Mouse (Mus musculus) hindbrain, postnatal 0 days (tissue): ENCODE measurements at regions not wholly inside any gene's neighbourhood (a gene's known extent, or its start where the extent isn't known, plus 50 kb on each side); places are given as distances from the start of the nearest gene placed in this dataset.

Experiments used
- ATAC-seq: fragments of 200-750 bp; cut with Nextera tagmentation; 2 replicates; pipeline ENCODE4 v1.8.0; 2017; ENCODE audit warnings: mild to moderate bottlenecking, moderate TSS enrichment, moderate library complexity
- DNase-seq: peaks from one replicate; pipeline ENCODE4 v3.0.0-alpha.2; 2015; ENCODE audit warnings: low spot score
- H3K27ac ChIP-seq: fragments of 300-500 bp; sonication (generic); 2 replicates; pipeline ENCODE4 v1.5.1; 2014; ENCODE audit warnings: mild to moderate bottlenecking
- H3K27me3 ChIP-seq: fragments of 300-500 bp; sonication (generic); 2 replicates; pipeline ENCODE4 v1.6.1; 2014; ENCODE audit warnings: low read length, mixed read lengths; ENCODE audit not compliant: insufficient read depth
- H3K36me3 ChIP-seq: fragments of 300-500 bp; sonication (generic); 2 replicates; pipeline ENCODE4 v1.6.1; 2014; ENCODE audit warnings: low read length, mixed read lengths; ENCODE audit not compliant: insufficient read depth
- H3K4me1 ChIP-seq: fragments of 300-500 bp; sonication (generic); 2 replicates; pipeline ENCODE4 v1.6.1; 2014; ENCODE audit warnings: antibody characterized with exemption, low read length, mixed read lengths; ENCODE audit not compliant: insufficient read depth
- H3K4me2 ChIP-seq: fragments of 300-500 bp; sonication (generic); 2 replicates; pipeline ENCODE4 v1.6.1; 2014; ENCODE audit warnings: low read depth, mild to moderate bottlenecking, low read length, moderate library complexity, mixed read lengths
- H3K4me3 ChIP-seq: fragments of 300-500 bp; sonication (generic); 2 replicates; pipeline ENCODE4 v1.5.1; 2014; ENCODE audit warnings: low read length
- H3K9ac ChIP-seq: fragments of 300-500 bp; sonication (generic); replicated peaks from 2 replicates; pipeline ENCODE4 v1.6.1; 2014; ENCODE audit warnings: mild to moderate bottlenecking, low read length, moderate library complexity, mixed read lengths
- H3K9me3 ChIP-seq: fragments of 300-500 bp; sonication (generic); 2 replicates; pipeline ENCODE4 v1.6.1; 2016; ENCODE audit warnings: low read length, mixed read lengths
- CTCF ChIP-seq: IDR thresholded peaks from 2 replicates; pipeline ENCODE4 v1.5.1; 2016; ENCODE audit warnings: antibody characterized with exemption, control low read depth, low read depth
- WGBS: fragments of 180-500 bp; shearing (Covaris S2); extraction: QIAGEN DNeasy Blood & Tissue Kit; methylation state at CpG from one replicate; pipeline ENCODE4 v1.1.7; 2014; 5-methylcytosine and 5-hydroxymethylcytosine counted together

DNA sequence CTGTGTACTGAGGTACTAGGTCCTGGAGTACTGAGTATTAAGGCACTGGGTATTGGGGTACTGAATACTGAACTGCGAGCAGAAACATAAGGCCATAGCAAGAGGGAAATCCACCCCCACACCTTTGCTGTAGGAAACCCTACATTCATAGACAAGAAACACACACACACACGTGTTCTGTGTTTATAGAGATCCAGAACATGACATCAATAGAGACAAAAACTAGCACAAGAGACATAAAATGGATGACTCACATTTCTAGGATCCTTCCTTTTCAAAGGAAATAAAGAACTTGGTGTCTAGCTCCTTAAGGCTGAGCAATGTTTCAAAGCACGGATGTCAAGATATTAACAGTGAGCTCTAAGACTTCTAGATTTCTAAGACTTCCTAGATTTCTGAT is 49.9 kb upstream of the Nepro start:
- ATAC-seq, result no peak
- Histone ChIP-seq H3K9ac (no peak overlapping the region), H3K4me1 (0 out of 2 replicates have a peak, but pooled peaks cover 6% of the 10 kb centered on the region), H3K4me3 (no peak overlapping the region), H3K4me2 (no peak overlapping the region), H3K27me3 (no peaks in the 10 kb centered on the region), H3K27ac (no peak overlapping the region), H3K9me3 (no peaks in the 10 kb centered on the region), H3K36me3 (no peaks in the 10 kb centered on the region)
- WGBS, result 94% methylated on average over 3 of the region's 3 CpGs
- TF ChIP-seq CTCF, result no peak
- no peak for DNase-seq

GRCm38 (mm10) chr16:44672422-44672819 is 51.7 kb upstream of the Nepro start:
- H3K9ac ChIP-seq, result no peak overlapping the region
- 0 out of 2 replicates have a peak, but pooled peaks cover 3% of the 10 kb centered on the region for H3K4me1 ChIP-seq
- ATAC-seq (0 out of 2 replicates have a peak, but pooled peaks have one; percentile 49), DNase-seq (no peak)
- peak overlapping the region; percentile 32 for H3K4me2 ChIP-seq
- H3K36me3 ChIP-seq, result no peaks in the 10 kb centered on the region
- peak overlapping the region; percentile 8 for H3K27ac ChIP-seq
- H3K4me3 ChIP-seq, result no peak overlapping the region
- 11% methylated on average over 14 of the region's 14 CpGs for WGBS
- no peaks in the 10 kb centered on the region for H3K27me3 ChIP-seq
- H3K9me3 ChIP-seq, result no peaks in the 10 kb centered on the region
- TF ChIP-seq CTCF, result no peak

GRCm38 (mm10) chr16:44671551-44672421 is 52.3 kb upstream of the Nepro start:
- H3K36me3 ChIP-seq, result no peaks in the 10 kb centered on the region
- H3K4me1 ChIP-seq, result 0 out of 2 replicates have a peak, but pooled peaks cover 3% of the 10 kb centered on the region
- H3K27me3 ChIP-seq, result no peaks in the 10 kb centered on the region
- H3K4me3 ChIP-seq, result no peak overlapping the region
- H3K4me2 ChIP-seq, result no peak overlapping the region; the same call in 1 of the 2 replicates
- no peak overlapping the region for H3K9ac ChIP-seq
- no peaks in the 10 kb centered on the region for H3K9me3 ChIP-seq
- peak; percentile 62 for ATAC-seq
- DNase-seq, result peak; percentile 45
- H3K27ac ChIP-seq, result peak overlapping the region; percentile 69
- TF ChIP-seq CTCF, result no peak
- 17% methylated on average over 22 of the region's 22 CpGs for WGBS

GRCm38 (mm10) chr16:44668061-44668460 is 56.0 kb upstream of the Nepro start:
- Histone ChIP-seq H3K4me3 (no peak overlapping the region), H3K36me3 (no peaks in the 10 kb centered on the region), H3K27ac (no peak overlapping the region), H3K9ac (no peak overlapping the region), H3K9me3 (no peaks in the 10 kb centered on the region), H3K4me1 (peaks cover 8% of the 10 kb centered on the region; the same call in 1 of the 2 replicates), H3K27me3 (no peaks in the 10 kb centered on the region), H3K4me2 (no peak overlapping the region)
- DNase-seq (no peak), ATAC-seq (no peak)
- TF ChIP-seq CTCF, result no peak
- 89% methylated on average over 6 of the region's 6 CpGs for WGBS

GRCm38 (mm10) chr16:44667118-44667517 is 57.0 kb upstream of the Nepro start:
- Histone ChIP-seq H3K4me2 (no peak overlapping the region), H3K9ac (no peak overlapping the region), H3K4me1 (peaks cover 8% of the 10 kb centered on the region; the same call in 1 of the 2 replicates), H3K27ac (0 out of 2 replicates have a peak overlapping the region, but pooled peaks have one; percentile 29), H3K36me3 (no peaks in the 10 kb centered on the region), H3K9me3 (no peaks in the 10 kb centered on the region), H3K4me3 (no peak overlapping the region), H3K27me3 (no peaks in the 10 kb centered on the region)
- ATAC-seq, result no peak
- DNase-seq, result peak; percentile 39
- WGBS, result 44% methylated on average over 6 of the region's 6 CpGs
- TF ChIP-seq CTCF, result no peak

- no peak overlapping the region for H3K4me2 ChIP-seq
- H3K27me3 ChIP-seq, result no peaks in the 10 kb centered on the region
- no peak for TF ChIP-seq CTCF
- H3K36me3 ChIP-seq, result no peaks in the 10 kb centered on the region
- DNase-seq, result peak; percentile 75
- H3K4me1 ChIP-seq, result peaks cover 6% of the 10 kb centered on the region; the same call in 1 of the 2 replicates
- WGBS, result 35% methylated on average over 7 of the region's 7 CpGs
- no peak overlapping the region for H3K9ac ChIP-seq
- no peaks in the 10 kb centered on the region for H3K9me3 ChIP-seq
- H3K27ac ChIP-seq, result peak overlapping the region; percentile 60; the same call in 1 of the 2 replicates
- ATAC-seq, result peak; percentile 53
- no peak overlapping the region for H3K4me3 ChIP-seq
These were observed 57.6 kb upstream of the Nepro start for GRCm38 (mm10) chr16:44666431-44666997.
